Mouse (Mus musculus): Measurements from ENCODE around the gene Rrp8.

Rrp8 gene

GRCm38 (mm10) chr7:105690875-105691274 is 46.3 kb downstream of the Rrp8 start:
- DNase-seq (ENCODE audit: low spot score) = no peak

GRCm38 (mm10) chr7:105685541-105686197 is 51.5 kb downstream of the Rrp8 start:
- DNase-seq (ENCODE audit: low spot score) = no peak
